Mouse (Mus musculus) bone marrow, adult 2 months (tissue): ENCODE results near the gene Pym1.

Experiments used
- CTCF ChIP-seq: fragments of 200-500 bp; IDR thresholded peaks from 2 replicates; pipeline ENCODE4 v1.5.1; 2011; ENCODE audit warnings: low read length, control low read depth; ENCODE audit not compliant: control insufficient read depth, insufficient read depth
- POLR2A ChIP-seq: fragments of 200-500 bp; IDR thresholded peaks from 2 replicates; pipeline ENCODE4 v1.6.1; 2011; ENCODE audit warnings: low read depth, mild to moderate bottlenecking, control low read depth, low read length, borderline replicate concordance; ENCODE audit not compliant: control insufficient read depth

DNA sequence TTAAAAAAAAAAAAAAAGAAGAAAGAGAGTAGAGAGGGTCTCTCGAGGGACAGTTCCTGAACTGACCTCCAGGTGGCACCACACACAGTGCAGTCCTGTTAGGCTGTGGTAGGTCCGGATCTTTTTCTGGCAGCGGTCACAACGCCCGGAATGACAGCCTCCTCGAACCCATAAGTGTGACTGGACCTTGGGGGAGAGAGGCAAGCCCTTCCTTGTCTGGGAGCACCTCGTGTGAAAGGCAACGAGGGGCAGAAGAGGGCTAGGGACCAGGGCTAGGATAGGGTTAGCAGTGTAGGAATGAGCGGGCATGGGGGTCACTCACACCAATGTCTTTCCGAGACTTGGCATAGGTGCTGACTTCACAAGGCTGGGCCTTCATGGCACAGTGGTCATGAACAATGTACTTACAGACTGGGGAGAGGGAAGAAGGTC lies 16.7 kb upstream of the Pym1 start:
- TF ChIP-seq CTCF (peak; percentile 92), POLR2A (no peak)
